1 mouse cellular context compared by ENCODE assay signal in the genomic region with DNA sequence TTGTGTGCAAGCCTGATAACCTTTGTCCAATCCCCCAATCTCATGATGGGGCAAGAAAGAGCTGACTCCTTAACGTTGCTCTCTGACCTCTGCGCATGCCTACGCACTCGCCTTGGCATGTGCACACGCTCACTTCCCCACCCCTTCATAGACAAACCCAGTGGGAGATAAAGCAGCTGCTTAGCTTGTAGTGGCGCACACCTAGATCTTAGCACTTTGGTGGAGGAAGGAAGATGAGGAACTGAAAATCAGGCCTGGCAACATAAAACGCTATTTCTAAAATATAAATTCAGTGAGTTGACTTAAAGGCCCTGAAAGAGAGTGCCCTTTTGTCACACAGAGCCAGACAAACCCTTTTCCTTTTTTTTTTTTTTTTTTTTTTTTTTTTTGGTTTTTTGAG.
A peak's percentile ranks its signal among the peaks of the same experiment; 100 is the strongest.
TF ChIP-seq lines count a peak whose summit lies in the region.

No protein-coding gene starts in this region.

TF ChIP-seq in MEL, 35 proteins besides CTCF, POLR2A, EP300 and RAD21 (continued from another document):
- TF ChIP-seq JUND (IDR thresholded peaks at IDR 0.05; ENCODE audit: low read depth, low read length) (no peak), ZNF384 (IDR thresholded peaks at IDR 0.05; ENCODE audit: low read depth, low read length) (peak; percentile 66; the same call in 1 of the 2 replicates), TBP (IDR thresholded peaks at IDR 0.05; ENCODE audit: low read depth, low read length) (peak; percentile 61), BHLHE40 (IDR thresholded peaks at IDR 0.05; ENCODE audit: borderline replicate concordance, low read depth, low read length) (peak; percentile 84; the same call in 1 of the 2 replicates), POLR2AphosphoS2 (IDR thresholded peaks at IDR 0.05; ENCODE audit: low read length) (no peak), USF1 (IDR thresholded peaks at IDR 0.05; ENCODE audit: low read depth, low read length) (peak; percentile 35; the same call in 1 of the 2 replicates), MAFK (IDR thresholded peaks at IDR 0.05; ENCODE audit: borderline replicate concordance, low read depth, low read length) (no peak), GABPA (IDR thresholded peaks at IDR 0.05; ENCODE audit: low read depth, low read length) (no peak), ZKSCAN1 (IDR thresholded peaks at IDR 0.05; ENCODE audit: low read depth, low read length) (no peak), MYB (IDR thresholded peaks at IDR 0.05; ENCODE audit: low read depth, low read length) (no peak), KAT2A (conservative IDR thresholded peaks at IDR 0.05; ENCODE audit: low read depth, low read length) (no peak), MYC (IDR thresholded peaks at IDR 0.05; ENCODE audit: low read depth, low read length) (peak; percentile 90), TCF12 (IDR thresholded peaks at IDR 0.05; ENCODE audit: low read depth, low read length) (no peak), ETS1 (IDR thresholded peaks at IDR 0.05; ENCODE audit: low read depth, low read length) (peak; percentile 60), SMC3 (IDR thresholded peaks at IDR 0.05; ENCODE audit: low read depth, low read length) (no peak), POLR2AphosphoS5 (IDR thresholded peaks at IDR 0.05; ENCODE audit: borderline replicate concordance, low read depth, low read length) (no peak), TAL1 (IDR thresholded peaks at IDR 0.05; ENCODE audit: low read length) (no peak), HCFC1 (IDR thresholded peaks at IDR 0.05; ENCODE audit: low read depth, low read length) (no peak), NELFE (IDR thresholded peaks at IDR 0.05; ENCODE audit: low read depth, low read length) (0 out of 2 replicates have a peak, but pooled peaks have one; percentile 34), ZC3H11A (IDR thresholded peaks at IDR 0.05; ENCODE audit: low read depth, low read length) (no peak), E2F4 (IDR thresholded peaks at IDR 0.05; ENCODE audit: borderline replicate concordance, low read depth, low read length) (no peak), MXI1 (IDR thresholded peaks at IDR 0.05; ENCODE audit: low read depth, low read length) (peak; percentile 90), ELF1 (IDR thresholded peaks at IDR 0.05; ENCODE audit: low read depth, low read length) (no peak), GATA1 (IDR thresholded peaks at IDR 0.05; ENCODE audit: low read depth, low read length) (peak; percentile 59), CHD1 (IDR thresholded peaks at IDR 0.05; ENCODE audit: low read depth, low read length) (no peak)
TF ChIP-seq in MEL: peak in this region for 12.
